Mouse (Mus musculus) lung, embryonic 15.5 days (tissue): ENCODE measurements around the gene Cyb5r4. TPM values are rescaled to one million over a fixed set of nuclear protein-coding genes. Genes with fewer than 3 reads are reported as not detected.
"Not testable (repeated sequence)": the region's sequence is repeated elsewhere in the genome, so short reads cannot be mapped to it uniquely, and the experiment has no call there.

Source experiments
- ATAC-seq: fragments of 200-750 bp; cut with Nextera tagmentation; 2 replicates; pipeline ENCODE4 v1.8.0; 2017; ENCODE audit warnings: moderate number of reproducible peaks, borderline replicate concordance; ENCODE audit not compliant: low FRiP score, low TSS enrichment; ENCODE audit errors: extremely low read depth
- H3K27ac ChIP-seq: fragments of 300-500 bp; sonication (generic); 2 replicates; pipeline ENCODE4 v1.5.1; 2015; ENCODE audit warnings: moderate library complexity, mild to moderate bottlenecking, inconsistent platforms
- H3K27me3 ChIP-seq: fragments of 300-500 bp; sonication (generic); 2 replicates; pipeline ENCODE4 v1.6.1; 2015; ENCODE audit warnings: inconsistent platforms
- H3K36me3 ChIP-seq: fragments of 300-500 bp; sonication (generic); 2 replicates; pipeline ENCODE4 v1.6.1; 2015; ENCODE audit warnings: inconsistent platforms
- H3K4me1 ChIP-seq: fragments of 300-500 bp; sonication (generic); 2 replicates; pipeline ENCODE4 v1.6.1; 2015; ENCODE audit warnings: inconsistent platforms
- H3K4me2 ChIP-seq: fragments of 300-500 bp; sonication (generic); 2 replicates; pipeline ENCODE4 v1.6.1; 2015; ENCODE audit warnings: inconsistent platforms, mild to moderate bottlenecking, moderate library complexity
- H3K4me3 ChIP-seq: fragments of 300-500 bp; sonication (generic); 2 replicates; pipeline ENCODE4 v1.5.1; 2015; ENCODE audit warnings: mild to moderate bottlenecking, inconsistent platforms
- H3K9ac ChIP-seq: fragments of 300-500 bp; sonication (generic); 2 replicates; pipeline ENCODE4 v1.6.1; 2015; ENCODE audit warnings: inconsistent platforms
- H3K9me3 ChIP-seq: fragments of 300-500 bp; sonication (generic); 2 replicates; pipeline ENCODE4 v1.6.1; 2016; ENCODE audit warnings: inconsistent platforms
- WGBS: fragments of 180-500 bp; shearing (Covaris S2); methylation state at CpG from one replicate; pipeline ENCODE4 v1.1.7; 2015; 5-methylcytosine and 5-hydroxymethylcytosine counted together
- polyA plus RNA-seq: library from polyadenylated mRNA; unstranded; fragments of >200 nt; fragmentation: Nextera tagmentation; extraction: Ambion mirVana; gene quantifications from 2 replicates; pipeline ENCODE4 v1.2.1, GENCODE M21; 2015

Cyb5r4 gene
- polyA plus RNA-seq, 1 experiment from 2014 or later: 55.8 TPM

DNA sequence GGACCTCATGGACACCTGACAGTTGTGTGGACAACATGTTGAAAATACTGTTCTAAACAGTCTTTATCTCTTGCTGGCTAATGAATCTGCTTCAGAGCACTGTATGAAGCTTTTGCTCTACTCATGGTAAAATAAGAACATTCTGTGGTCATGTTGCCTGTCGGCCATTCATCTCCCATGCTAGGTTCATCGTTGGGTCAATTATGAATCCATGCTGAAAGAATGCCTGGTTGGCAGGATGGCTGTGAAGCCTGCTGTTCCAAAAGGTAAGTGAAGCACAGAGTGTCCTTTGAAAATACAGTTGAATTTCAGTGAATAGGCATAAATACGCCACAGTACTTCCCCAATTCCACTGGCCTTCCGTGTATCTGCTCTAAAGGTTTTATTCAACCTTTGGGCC lies 10.4 kb downstream of the Cyb5r4 start:
- no peaks in the 10 kb centered on the region for H3K4me1 ChIP-seq
- ATAC-seq: no peak
- H3K9me3 ChIP-seq: no peaks in the 10 kb centered on the region
- H3K9ac ChIP-seq: no peak overlapping the region
- H3K4me3 ChIP-seq: no peak overlapping the region
- H3K36me3 ChIP-seq: no peaks in the 10 kb centered on the region
- H3K4me2 ChIP-seq: no peak overlapping the region
- 85% methylated on average over 4 of the region's 4 CpGs for WGBS
- H3K27me3 ChIP-seq: no peaks in the 10 kb centered on the region
- no peak overlapping the region for H3K27ac ChIP-seq

DNA sequence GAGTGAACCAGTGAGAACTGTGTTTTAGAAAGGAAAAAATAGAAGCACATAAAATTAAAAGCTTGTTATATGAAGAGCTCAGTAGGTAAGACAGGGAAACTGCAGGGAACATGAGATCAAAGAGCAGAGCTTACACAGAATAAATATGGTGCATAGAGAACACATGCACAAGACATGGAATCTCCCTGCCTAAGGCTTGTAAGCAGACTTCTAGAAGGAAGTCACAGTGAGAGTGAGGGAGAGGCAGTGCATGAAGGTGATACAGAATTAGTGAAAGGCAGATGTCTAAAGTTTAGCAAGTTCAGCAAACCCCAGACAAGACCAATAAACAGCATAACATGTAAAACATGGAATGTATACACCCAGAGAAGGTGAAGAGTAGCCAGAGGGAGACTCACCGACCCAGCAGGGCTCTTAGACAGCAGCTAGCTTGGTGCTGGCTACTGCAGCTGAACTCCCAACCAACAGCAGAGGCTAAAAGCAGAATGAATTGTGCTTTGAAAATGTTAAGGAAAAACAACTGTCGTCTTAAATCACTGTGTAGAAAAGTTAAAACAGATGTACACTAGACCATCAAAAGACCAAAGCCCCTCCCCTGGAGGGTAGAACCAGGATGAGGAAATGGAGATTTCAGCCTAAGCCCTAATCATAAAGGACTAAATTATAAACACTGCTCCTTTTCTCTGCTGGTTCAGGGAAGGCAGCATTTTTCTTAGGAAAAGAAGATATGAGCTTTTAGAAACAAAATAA lies 13.2 kb downstream of the Cyb5r4 start:
- H3K9me3 ChIP-seq: no peaks in the 10 kb centered on the region
- H3K4me1 ChIP-seq: no peaks in the 10 kb centered on the region
- no peak overlapping the region for H3K27ac ChIP-seq
- H3K9ac ChIP-seq: no peak overlapping the region
- no peak for ATAC-seq
- WGBS: 32% methylated on average over 2 of the region's 2 CpGs
- no peaks in the 10 kb centered on the region for H3K27me3 ChIP-seq
- no peak overlapping the region for H3K4me2 ChIP-seq
- no peaks in the 10 kb centered on the region for H3K36me3 ChIP-seq
- no peak overlapping the region for H3K4me3 ChIP-seq

DNA sequence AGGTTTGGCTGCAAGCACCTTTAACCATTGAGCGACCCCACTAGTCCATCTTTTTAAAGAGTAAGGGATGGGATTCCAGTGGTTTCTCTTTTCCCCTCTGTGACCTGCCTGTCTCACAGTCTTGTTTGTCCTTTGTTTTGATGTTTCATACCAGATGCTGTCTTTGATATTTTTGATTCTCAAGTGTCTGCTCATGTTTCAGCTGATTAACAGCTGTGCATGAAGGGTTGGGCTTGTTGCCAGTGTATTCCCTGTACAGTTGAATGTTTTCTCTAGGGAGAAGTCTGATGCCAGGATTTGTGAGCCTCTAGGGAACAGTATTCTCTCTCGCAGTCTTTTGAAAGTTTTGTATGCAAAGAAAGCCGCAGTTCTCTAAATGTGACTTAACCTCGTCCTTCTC lies 27.6 kb downstream of the Cyb5r4 start:
- no peaks in the 10 kb centered on the region for H3K27me3 ChIP-seq
- H3K36me3 ChIP-seq: no peaks in the 10 kb centered on the region
- ATAC-seq: no peak
- H3K4me2 ChIP-seq: no peak overlapping the region
- 73% methylated on average over 4 of the region's 4 CpGs for WGBS
- H3K9me3 ChIP-seq: no peaks in the 10 kb centered on the region
- no peak overlapping the region for H3K9ac ChIP-seq
- H3K27ac ChIP-seq: no peak overlapping the region
- H3K4me1 ChIP-seq: no peaks in the 10 kb centered on the region
- no peak overlapping the region for H3K4me3 ChIP-seq

DNA sequence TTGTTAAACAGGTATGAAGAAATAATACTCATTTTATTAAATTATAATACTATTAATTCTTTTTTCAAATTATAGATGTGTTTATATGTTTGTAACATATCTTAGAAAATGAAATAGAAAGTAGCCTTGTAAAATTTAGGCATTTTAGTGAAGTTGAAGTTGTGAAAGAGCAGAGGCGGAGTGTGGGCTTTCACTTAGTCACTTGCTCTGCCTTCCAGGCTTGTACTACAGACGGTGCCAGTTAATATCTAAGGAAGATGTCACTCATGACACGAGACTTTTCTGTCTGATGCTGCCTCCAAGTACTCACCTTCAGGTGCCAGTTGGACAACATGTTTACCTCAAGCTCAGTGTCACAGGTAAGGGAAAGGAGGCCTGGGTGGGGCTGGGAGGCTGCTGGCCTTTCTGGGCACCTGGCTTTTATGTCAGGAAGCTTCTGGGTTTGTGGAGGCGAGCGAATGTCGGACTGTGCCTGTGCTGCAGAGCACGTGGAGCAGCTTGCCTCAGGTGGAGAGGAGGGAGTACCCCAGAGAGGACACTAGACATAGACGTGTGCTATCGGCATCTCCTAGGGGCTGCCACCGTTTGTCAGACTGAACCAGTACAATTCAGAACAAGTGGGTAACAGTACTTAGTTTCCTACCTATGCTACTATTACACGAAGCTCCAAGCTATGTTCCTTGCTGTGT lies 33.9 kb downstream of the Cyb5r4 start:
- Histone ChIP-seq H3K4me3 (no peak overlapping the region), H3K4me2 (no peak overlapping the region), H3K9ac (no peak overlapping the region), H3K9me3 (no peaks in the 10 kb centered on the region), H3K36me3 (0 out of 2 replicates have a peak, but pooled peaks cover 3% of the 10 kb centered on the region), H3K27me3 (no peaks in the 10 kb centered on the region), H3K27ac (no peak overlapping the region), H3K4me1 (no peaks in the 10 kb centered on the region)
- ATAC-seq: no peak
- WGBS: 88% methylated on average over 11 of the region's 11 CpGs

DNA sequence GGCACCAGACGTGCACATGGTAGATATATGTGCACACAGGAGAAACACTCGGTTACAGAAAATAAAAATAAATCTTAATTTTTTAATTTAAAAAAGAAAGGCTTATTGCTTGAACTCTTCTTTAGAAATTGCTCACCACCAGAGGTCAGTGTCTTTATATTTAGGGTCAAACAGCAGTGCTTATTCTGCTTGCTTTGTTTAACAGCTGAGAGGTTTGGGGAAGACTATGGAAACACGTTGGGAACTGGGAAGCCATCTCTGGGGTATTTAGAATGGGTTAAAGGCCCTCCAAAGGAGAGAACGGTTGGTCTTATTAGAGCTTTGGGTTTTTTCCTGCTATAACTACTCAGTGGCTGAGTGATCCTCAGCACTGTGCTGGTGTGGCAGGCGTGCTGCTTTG lies 40.5 kb downstream of the Cyb5r4 start:
- 73% methylated on average over 5 of the region's 5 CpGs for WGBS
- Histone ChIP-seq H3K4me1 (no peaks in the 10 kb centered on the region), H3K4me3 (no peak overlapping the region), H3K36me3 (0 out of 2 replicates have a peak, but pooled peaks cover 4% of the 10 kb centered on the region), H3K27ac (no peak overlapping the region), H3K9ac (no peak overlapping the region), H3K27me3 (no peaks in the 10 kb centered on the region), H3K9me3 (no peaks in the 10 kb centered on the region), H3K4me2 (no peak overlapping the region)
- no peak for ATAC-seq

DNA sequence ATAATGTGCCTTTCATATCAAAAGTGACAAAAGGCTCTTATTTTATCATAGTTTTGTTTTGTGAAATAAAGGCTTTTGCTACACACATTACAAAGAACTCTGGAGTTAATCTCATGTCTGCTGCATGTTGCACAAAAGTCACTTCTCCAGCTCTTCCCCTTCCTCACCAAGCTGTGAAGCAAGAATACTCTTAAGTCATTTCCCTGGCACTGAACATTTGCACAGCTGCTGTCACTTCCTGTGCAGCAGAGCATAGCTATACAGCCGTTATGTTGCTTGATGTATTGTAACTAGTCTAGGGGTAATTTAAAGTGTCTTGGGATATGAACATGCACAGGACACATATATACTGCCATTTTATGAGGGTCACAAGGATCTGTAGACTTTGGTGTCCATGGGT lies 46.3 kb downstream of the Cyb5r4 start:
- WGBS: 57% methylated on average over 1 of the region's 1 CpGs
- Histone ChIP-seq H3K9me3 (no peaks in the 10 kb centered on the region), H3K4me1 (no peaks in the 10 kb centered on the region), H3K9ac (no peak overlapping the region), H3K27ac (no peak overlapping the region), H3K4me3 (no peak overlapping the region), H3K36me3 (peaks cover 17% of the 10 kb centered on the region), H3K4me2 (no peak overlapping the region), H3K27me3 (no peaks in the 10 kb centered on the region)
- no peak for ATAC-seq

DNA sequence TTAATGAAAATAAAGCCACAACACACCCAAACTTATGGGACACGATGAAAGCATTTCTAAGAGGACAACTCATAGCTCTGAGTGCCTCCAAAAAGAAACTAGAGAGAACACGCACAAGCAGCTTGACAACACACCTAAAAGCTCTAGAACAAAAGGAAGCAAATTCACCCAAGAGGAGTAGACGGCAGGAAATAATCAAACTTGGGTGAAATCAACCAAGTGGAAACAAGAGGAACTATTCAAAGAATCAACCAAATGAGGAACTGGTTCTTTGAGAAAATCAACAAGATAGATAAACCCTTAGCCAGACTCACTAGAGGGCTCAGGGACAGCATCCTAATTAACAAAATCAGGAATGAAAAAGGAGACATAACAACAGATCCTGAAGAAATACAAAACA lies 49.8 kb downstream of the Cyb5r4 start:
- H3K36me3 ChIP-seq: peaks cover 17% of the 10 kb centered on the region
- WGBS: 96% methylated on average over 3 of the region's 3 CpGs
- H3K4me1 ChIP-seq, H3K9ac ChIP-seq, H3K9me3 ChIP-seq, H3K27ac ChIP-seq, H3K4me3 ChIP-seq, ATAC-seq, H3K27me3 ChIP-seq, H3K4me2 ChIP-seq: not testable (repeated sequence)

DNA sequence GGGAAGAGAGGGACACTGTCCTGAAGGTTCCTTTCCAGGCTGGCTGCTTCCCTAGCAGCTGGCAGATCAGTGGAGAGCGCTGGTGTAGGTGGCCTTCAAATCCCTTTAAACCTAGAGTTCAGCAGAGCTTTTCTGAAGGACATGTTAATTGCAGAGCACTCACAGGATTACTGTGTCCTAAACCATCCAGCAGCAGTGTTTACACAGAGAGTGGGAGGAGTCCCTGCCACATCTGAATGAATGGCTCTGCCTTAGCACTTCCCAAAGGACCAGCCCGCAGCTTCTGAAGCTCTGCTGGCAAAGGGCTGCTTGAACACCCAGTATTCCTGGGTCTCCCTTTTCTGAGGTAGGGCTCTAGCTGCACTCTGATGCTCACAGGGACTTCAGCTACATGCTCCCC lies 56.1 kb downstream of the Cyb5r4 start:
- H3K27ac ChIP-seq: no peak overlapping the region

DNA sequence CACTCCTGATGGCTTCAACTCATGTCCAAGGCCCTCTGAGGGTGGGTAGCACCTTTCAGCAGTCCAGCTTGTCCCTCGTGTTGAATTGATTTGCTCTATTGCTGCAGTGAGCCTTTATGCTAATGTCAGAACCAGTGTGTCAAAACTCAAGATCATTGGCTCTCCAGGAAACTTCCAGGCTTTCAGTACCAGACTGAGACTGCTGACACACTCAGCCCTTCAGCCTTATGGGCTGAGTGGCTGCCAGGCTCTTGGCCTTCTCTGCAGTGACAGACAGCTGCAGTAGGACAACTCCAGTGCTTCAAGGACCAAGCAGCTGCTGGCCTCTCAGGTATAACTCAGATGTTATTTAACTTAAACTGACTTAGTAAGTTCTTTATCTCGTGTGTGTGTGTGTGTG lies 57.7 kb downstream of the Cyb5r4 start:
- Histone ChIP-seq H3K27me3 (no peaks in the 10 kb centered on the region), H3K4me3 (no peak overlapping the region), H3K9ac (no peak overlapping the region), H3K4me1 (no peaks in the 10 kb centered on the region), H3K9me3 (no peaks in the 10 kb centered on the region), H3K4me2 (no peak overlapping the region), H3K36me3 (no peaks in the 10 kb centered on the region), H3K27ac (no peak overlapping the region)
- 45% methylated on average over 2 of the region's 2 CpGs for WGBS
- no peak for ATAC-seq

More for the DNA sequence above, 56.1 kb downstream of the Cyb5r4 start:
- ATAC-seq: no peak
- Histone ChIP-seq H3K4me3 (no peak overlapping the region), H3K36me3 (no peaks in the 10 kb centered on the region), H3K9me3 (no peaks in the 10 kb centered on the region), H3K9ac (no peak overlapping the region), H3K27me3 (no peaks in the 10 kb centered on the region), H3K4me1 (no peaks in the 10 kb centered on the region), H3K4me2 (no peak overlapping the region)
- WGBS: 22% methylated on average over 2 of the region's 2 CpGs

DNA sequence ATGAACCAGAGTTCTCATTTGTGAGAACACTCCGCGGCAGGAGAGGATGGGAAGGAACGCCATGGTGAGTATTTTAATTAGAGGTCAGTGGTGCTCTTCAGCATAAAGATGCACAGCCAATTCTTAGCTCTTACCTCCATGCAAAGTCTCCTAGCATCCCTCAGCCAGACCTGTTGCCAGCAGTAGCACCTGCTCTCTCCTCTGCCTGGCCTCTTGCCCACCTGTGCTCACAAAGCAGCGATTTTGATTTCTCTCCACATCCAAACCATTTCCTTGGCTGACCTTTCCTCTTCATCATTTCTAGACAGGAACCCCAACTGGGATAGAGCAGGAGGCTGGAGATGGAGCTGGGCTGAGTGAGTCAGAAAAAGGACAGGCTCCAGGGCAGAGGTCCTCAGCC lies 65.2 kb downstream of the Cyb5r4 start:
- no peaks in the 10 kb centered on the region for H3K9me3 ChIP-seq
- 83% methylated on average over 4 of the region's 4 CpGs for WGBS
- H3K4me1 ChIP-seq: no peaks in the 10 kb centered on the region

DNA sequence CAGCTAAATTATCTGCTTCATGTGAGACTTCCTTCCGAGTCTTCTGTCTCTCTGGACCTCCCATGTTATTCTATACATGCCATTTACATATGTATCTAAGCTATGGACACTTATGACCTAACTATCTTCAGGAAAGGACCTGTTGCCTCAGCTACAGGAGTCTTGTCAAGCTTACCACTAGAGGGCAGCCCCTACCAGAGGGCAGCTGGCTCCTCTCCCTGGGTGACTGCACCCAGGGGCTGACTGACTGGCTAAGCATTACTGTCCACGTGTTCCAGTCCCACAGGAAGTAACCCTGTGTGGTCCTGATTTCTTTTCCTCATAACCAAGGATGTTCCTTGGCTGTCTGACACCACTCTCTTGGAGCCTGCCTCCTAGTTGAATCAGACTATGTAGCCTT lies 76.2 kb downstream of the Cyb5r4 start:
- Histone ChIP-seq H3K4me3 (no peak overlapping the region), H3K9ac (no peak overlapping the region), H3K4me1 (no peaks in the 10 kb centered on the region), H3K9me3 (no peaks in the 10 kb centered on the region), H3K27ac (no peak overlapping the region), H3K27me3 (no peaks in the 10 kb centered on the region), H3K36me3 (no peaks in the 10 kb centered on the region), H3K4me2 (no peak overlapping the region)
- 38% methylated on average over 2 of the region's 2 CpGs for WGBS
- ATAC-seq: no peak

More for the DNA sequence above, 65.2 kb downstream of the Cyb5r4 start:
- H3K36me3 ChIP-seq: no peaks in the 10 kb centered on the region
- H3K4me2 ChIP-seq: no peak overlapping the region
- H3K9ac ChIP-seq: no peak overlapping the region
- ATAC-seq: no peak
- no peak overlapping the region for H3K27ac ChIP-seq
- H3K4me3 ChIP-seq: no peak overlapping the region
- no peaks in the 10 kb centered on the region for H3K27me3 ChIP-seq

DNA sequence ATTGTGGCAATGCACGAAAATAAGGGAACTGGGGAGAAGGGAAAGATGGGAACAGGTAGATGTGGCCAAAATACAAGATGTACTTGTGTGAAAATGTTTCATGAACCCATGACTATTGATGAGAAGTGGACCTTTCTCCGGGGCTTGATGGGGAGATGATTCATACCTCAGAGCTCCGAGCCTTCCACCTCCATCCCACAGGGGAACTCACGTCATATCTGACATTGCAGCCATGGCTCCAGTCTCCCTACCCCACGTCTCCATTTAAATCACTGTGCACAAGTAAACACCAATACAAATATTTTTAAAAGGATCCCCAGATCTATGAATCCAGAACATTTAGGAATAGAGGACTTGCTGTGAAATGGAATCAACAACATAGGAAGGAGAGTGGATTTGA lies 93.2 kb downstream of the Cyb5r4 start:
- Histone ChIP-seq H3K27ac (no peak overlapping the region), H3K4me3 (no peak overlapping the region), H3K9ac (no peak overlapping the region), H3K4me1 (no peaks in the 10 kb centered on the region), H3K36me3 (no peaks in the 10 kb centered on the region), H3K9me3 (no peaks in the 10 kb centered on the region), H3K4me2 (no peak overlapping the region), H3K27me3 (no peaks in the 10 kb centered on the region)
- WGBS: 69% methylated on average over 5 of the region's 5 CpGs
- no peak for ATAC-seq
